Mouse (Mus musculus): ENCODE data around the gene Txn2.

Gene Txn2

GRCm38 (mm10) chr15:77928673-77929331 is at the start of gene Txn2:
TSS of gene Txn2 (minus strand) at chr15:77929006.
- DNase-seq (ENCODE audit: low spot score), result peak; percentile 100

GRCm38 (mm10) chr15:77977663-77978062 is 48.9 kb upstream of the Txn2 start:
- no peak for DNase-seq (ENCODE audit: low spot score)

GRCm38 (mm10) chr15:77974165-77974841 is 45.5 kb upstream of the Txn2 start:
- DNase-seq (ENCODE audit: low spot score), result no peak

GRCm38 (mm10) chr15:77970470-77971292 is 41.9 kb upstream of the Txn2 start, which contains the start of gene Eif3d:
TSS of gene Eif3d (minus strand) at chr15:77970813.
- peak; percentile 99 for DNase-seq (ENCODE audit: low spot score)

GRCm38 (mm10) chr15:77969940-77970469 is 41.2 kb upstream of the Txn2 start:
- peak; percentile 48 for DNase-seq (ENCODE audit: low spot score)

- DNase-seq (ENCODE audit: low spot score), result peak; percentile 33
Observed at GRCm38 (mm10) chr15:77965117-77965528, 36.3 kb upstream of the Txn2 start.

GRCm38 (mm10) chr15:77962447-77962846 is 33.6 kb upstream of the Txn2 start:
- DNase-seq (ENCODE audit: low spot score), result no peak

- DNase-seq (ENCODE audit: low spot score), result no peak
Observed at GRCm38 (mm10) chr15:77960693-77961092, 31.9 kb upstream of the Txn2 start.

- DNase-seq (ENCODE audit: low spot score), result no peak
Observed at GRCm38 (mm10) chr15:77958071-77958470, 29.3 kb upstream of the Txn2 start.

GRCm38 (mm10) chr15:77957625-77958024 is 28.8 kb upstream of the Txn2 start:
- no peak for DNase-seq (ENCODE audit: low spot score)

GRCm38 (mm10) chr15:77956404-77956901 is 27.6 kb upstream of the Txn2 start, which contains the start of gene Foxred2:
TSS of gene Foxred2 (minus strand) at chr15:77956722.
- peak; percentile 55 for DNase-seq (ENCODE audit: low spot score)

GRCm38 (mm10) chr15:77955440-77956403 is 26.9 kb upstream of the Txn2 start:
- DNase-seq (ENCODE audit: low spot score), result no peak

GRCm38 (mm10) chr15:77954362-77954761 is 25.6 kb upstream of the Txn2 start:
- DNase-seq (ENCODE audit: low spot score), result no peak

- DNase-seq (ENCODE audit: low spot score), result no peak
Observed at GRCm38 (mm10) chr15:77952921-77953320, 24.1 kb upstream of the Txn2 start.

GRCm38 (mm10) chr15:77949061-77949460 is 20.3 kb upstream of the Txn2 start:
- DNase-seq (ENCODE audit: low spot score), result no peak

GRCm38 (mm10) chr15:77945711-77946110 is 16.9 kb upstream of the Txn2 start:
- peak; percentile 64 for DNase-seq (ENCODE audit: low spot score)

- DNase-seq (ENCODE audit: low spot score), result no peak
Observed at GRCm38 (mm10) chr15:77941563-77941962, 12.8 kb upstream of the Txn2 start.

- DNase-seq (ENCODE audit: low spot score), result no peak
Observed at GRCm38 (mm10) chr15:77938516-77938915, 9.7 kb upstream of the Txn2 start.

- peak; percentile 49 for DNase-seq (ENCODE audit: low spot score)
Observed at GRCm38 (mm10) chr15:77935673-77936375, 7.0 kb upstream of the Txn2 start.

GRCm38 (mm10) chr15:77934968-77935367 is 6.2 kb upstream of the Txn2 start:
- DNase-seq (ENCODE audit: low spot score), result no peak
